Mouse (Mus musculus) liver, adult 2 months (tissue): Measurements from ENCODE around the gene Ssbp2.

Experiments
- CTCF ChIP-seq: fragments of 200-500 bp; IDR thresholded peaks from 2 replicates; pipeline ENCODE4 v1.5.1; 2011; ENCODE audit warnings: low read depth, low read length, control low read depth
- POLR2A ChIP-seq: fragments of 200-500 bp; IDR thresholded peaks from 2 replicates; pipeline ENCODE4 v1.6.1; 2011; ENCODE audit warnings: low read length, control low read depth; ENCODE audit not compliant: insufficient read depth; ENCODE audit errors: extremely low read depth

GRCm38 (mm10) chr13:91696109-91696645 is 236.1 kb downstream of the Ssbp2 start:
- TF ChIP-seq CTCF (no peak), POLR2A (no peak)
